Mouse (Mus musculus) testis, adult 2 months (tissue): Measurements from ENCODE around the gene Xylt1.

Source experiments
- CTCF ChIP-seq: fragments of 200-500 bp; IDR thresholded peaks from 2 replicates; pipeline ENCODE4 v1.5.1; 2012; ENCODE audit warnings: low read depth, mild to moderate bottlenecking, inconsistent platforms, low read length, moderate library complexity; ENCODE audit not compliant: control insufficient read depth, insufficient read depth, insufficient replicate concordance
- POLR2A ChIP-seq: fragments of 200-500 bp; IDR thresholded peaks from 2 replicates; pipeline ENCODE4 v1.6.1; 2012; ENCODE audit warnings: low read depth, mild to moderate bottlenecking, inconsistent platforms, low read length, moderate library complexity; ENCODE audit not compliant: control insufficient read depth

- TF ChIP-seq CTCF (no peak), POLR2A (no peak)
These were observed 316.9 kb downstream of the Xylt1 start for GRCm38 (mm10) chr7:117697681-117698080.
